Mouse (Mus musculus) stomach, embryonic 16.5 days (tissue): Measurements from ENCODE around the gene Fam122a. TPM values are rescaled to one million over a fixed set of nuclear protein-coding genes. Genes with fewer than 3 reads are reported as not detected.

Source experiments
- ATAC-seq: fragments of 200-750 bp; cut with Nextera tagmentation; 2 replicates; pipeline ENCODE4 v1.8.0; 2017; ENCODE audit warnings: moderate number of reproducible peaks, moderate TSS enrichment; ENCODE audit not compliant: insufficient read depth, low FRiP score
- H3K27ac ChIP-seq: fragments of 300-500 bp; sonication (generic); 2 replicates; pipeline ENCODE4 v1.5.1; 2014; ENCODE audit warnings: low read length
- H3K27me3 ChIP-seq: fragments of 300-500 bp; sonication (generic); 2 replicates; pipeline ENCODE4 v1.6.1; 2014; ENCODE audit warnings: low read length, control low read depth, mixed read lengths; ENCODE audit not compliant: control insufficient read depth, insufficient read depth
- H3K36me3 ChIP-seq: fragments of 300-500 bp; sonication (generic); 2 replicates; pipeline ENCODE4 v1.6.1; 2014; ENCODE audit warnings: low read length; ENCODE audit not compliant: control insufficient read depth, insufficient read depth
- H3K4me1 ChIP-seq: fragments of 300-500 bp; sonication (generic); 2 replicates; pipeline ENCODE4 v1.6.1; 2014; ENCODE audit warnings: low read length, control low read depth, mixed read lengths; ENCODE audit not compliant: control insufficient read depth, insufficient read depth
- H3K4me2 ChIP-seq: fragments of 300-500 bp; sonication (generic); 2 replicates; pipeline ENCODE4 v1.6.1; 2014; ENCODE audit warnings: low read depth, low read length, mixed read lengths
- H3K4me3 ChIP-seq: fragments of 300-500 bp; sonication (generic); replicated peaks from 2 replicates; pipeline ENCODE4 v1.5.1; 2014; ENCODE audit warnings: mild to moderate bottlenecking, low read length
- H3K9ac ChIP-seq: fragments of 300-500 bp; sonication (generic); 2 replicates; pipeline ENCODE4 v1.6.1; 2014; ENCODE audit warnings: low read length
- H3K9me3 ChIP-seq: fragments of 300-500 bp; sonication (generic); replicated peaks from 2 replicates; pipeline ENCODE4 v1.6.1; 2016; ENCODE audit warnings: low read length, control low read depth; ENCODE audit not compliant: control insufficient read depth
- WGBS: fragments of 180-500 bp; shearing (Covaris S2); extraction: QIAGEN DNeasy Blood & Tissue Kit; methylation state at CpG from one replicate; pipeline ENCODE4 v1.1.7; 2014; 5-methylcytosine and 5-hydroxymethylcytosine counted together
- polyA plus RNA-seq: library from polyadenylated mRNA; unstranded; fragments of >200 nt; fragmentation: Nextera tagmentation; extraction: Ambion mirVana; gene quantifications from 2 replicates; pipeline ENCODE4 v1.2.1, GENCODE M21; 2015

Fam122a gene
- polyA plus RNA-seq, 1 experiment from 2014 or later = 37.6 TPM

GRCm38 (mm10) chr19:24514661-24515642 is 37.8 kb upstream of the Fam122a start:
- no peak overlapping the region for H3K4me3 ChIP-seq
- H3K4me1 ChIP-seq = no peaks in the 10 kb centered on the region; the same call in 1 of the 2 replicates
- no peak overlapping the region for H3K9ac ChIP-seq
- peak; percentile 86 for ATAC-seq
- H3K27me3 ChIP-seq = no peaks in the 10 kb centered on the region
- 67% methylated on average over 15 of the region's 15 CpGs for WGBS
- 0 out of 2 replicates have a peak overlapping the region, but pooled peaks have one; percentile 5 for H3K27ac ChIP-seq
- H3K36me3 ChIP-seq = no peaks in the 10 kb centered on the region
- H3K4me2 ChIP-seq = peak overlapping the region; percentile 22; the same call in 1 of the 2 replicates
- no peaks in the 10 kb centered on the region for H3K9me3 ChIP-seq

DNA sequence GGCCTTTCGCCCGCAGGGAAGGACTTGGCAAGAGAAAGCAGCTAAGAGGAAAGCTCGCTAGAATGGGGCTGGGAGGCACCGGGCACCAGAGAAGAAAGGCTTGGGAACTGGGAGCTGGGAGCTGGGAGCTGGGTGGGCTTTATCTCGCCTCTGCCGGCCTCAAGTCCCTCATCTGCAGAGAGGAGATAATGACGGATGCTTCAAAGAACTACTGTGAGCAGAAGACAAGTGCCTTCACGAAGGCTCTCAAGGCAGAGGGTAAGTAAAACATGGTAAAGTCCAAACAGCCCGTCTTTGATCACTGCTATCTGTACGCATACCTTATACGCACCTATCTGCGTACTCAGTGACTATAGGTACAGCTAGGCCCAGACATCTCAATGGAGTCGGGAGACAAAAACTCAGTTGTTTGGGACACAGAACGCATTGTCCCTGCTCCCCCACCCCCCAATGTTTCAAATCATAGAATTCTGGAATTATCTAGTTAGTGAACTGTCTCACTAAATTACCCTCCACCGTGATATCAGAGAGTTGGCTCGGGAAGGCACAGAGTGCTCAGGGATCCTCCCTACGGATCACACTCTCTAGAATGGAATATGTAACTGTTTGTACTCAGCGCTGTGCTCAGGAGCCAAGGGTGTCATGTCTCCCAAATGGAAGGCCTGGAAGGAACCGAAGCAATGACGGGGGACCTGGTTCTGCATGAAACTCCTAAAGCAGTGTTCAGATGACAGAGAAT is 36.1 kb upstream of the Fam122a start:
- Histone ChIP-seq H3K27ac (no peak overlapping the region), H3K9me3 (no peaks in the 10 kb centered on the region), H3K4me2 (no peak overlapping the region), H3K27me3 (no peaks in the 10 kb centered on the region), H3K36me3 (no peaks in the 10 kb centered on the region), H3K4me1 (no peaks in the 10 kb centered on the region; the same call in 1 of the 2 replicates), H3K9ac (no peak overlapping the region), H3K4me3 (no peak overlapping the region)
- WGBS = 74% methylated on average over 20 of the region's 20 CpGs
- ATAC-seq = no peak

GRCm38 (mm10) chr19:24511939-24512338 is 34.8 kb upstream of the Fam122a start:
- no peaks in the 10 kb centered on the region; the same call in 1 of the 2 replicates for H3K4me1 ChIP-seq
- no peak overlapping the region for H3K4me3 ChIP-seq
- no peaks in the 10 kb centered on the region for H3K36me3 ChIP-seq
- no peaks in the 10 kb centered on the region for H3K9me3 ChIP-seq
- H3K27ac ChIP-seq = no peak overlapping the region
- WGBS = 89% methylated on average over 7 of the region's 7 CpGs
- no peaks in the 10 kb centered on the region for H3K27me3 ChIP-seq
- H3K9ac ChIP-seq = no peak overlapping the region
- H3K4me2 ChIP-seq = no peak overlapping the region
- ATAC-seq = no peak

- WGBS = 87% methylated on average over 6 of the region's 6 CpGs
Measured at GRCm38 (mm10) chr19:24509391-24509790, 32.2 kb upstream of the Fam122a start.

DNA sequence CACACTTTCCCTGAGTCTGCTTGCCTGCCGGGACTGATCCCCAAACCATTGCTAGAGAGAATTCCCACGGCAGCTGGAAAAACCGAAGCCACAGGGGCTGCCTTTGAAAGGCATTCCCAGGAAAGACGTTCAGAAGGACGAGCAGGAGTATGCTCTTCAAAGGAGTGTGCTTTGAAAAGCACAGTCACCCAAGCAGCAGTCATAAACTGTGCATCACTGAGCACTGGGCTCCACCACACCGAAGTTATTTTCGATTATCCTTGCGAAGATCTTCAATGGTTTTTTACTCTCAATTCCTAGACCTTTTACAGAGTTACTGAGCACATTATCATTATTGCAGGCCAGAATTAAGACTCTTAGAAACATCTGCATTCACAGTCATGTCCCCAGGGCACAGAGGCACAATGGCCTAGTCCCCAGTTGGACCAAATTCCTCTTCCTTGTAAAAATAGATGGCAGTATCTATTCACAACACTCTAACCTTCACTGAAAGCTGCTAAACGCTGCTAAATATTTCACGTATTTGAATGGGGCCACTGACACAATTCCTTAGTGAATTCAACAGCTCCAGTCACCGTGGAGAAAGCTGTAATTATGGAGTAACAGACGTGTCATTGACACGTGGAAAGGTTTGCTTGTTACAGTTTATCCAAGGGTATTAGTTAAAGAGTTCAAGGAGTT is 31.1 kb upstream of the Fam122a start:
- Histone ChIP-seq H3K36me3 (no peaks in the 10 kb centered on the region), H3K4me1 (no peaks in the 10 kb centered on the region; the same call in 1 of the 2 replicates), H3K9ac (no peak overlapping the region), H3K27me3 (no peaks in the 10 kb centered on the region), H3K27ac (no peak overlapping the region), H3K4me3 (no peak overlapping the region), H3K9me3 (no peaks in the 10 kb centered on the region), H3K4me2 (no peak overlapping the region)
- 69% methylated on average over 13 of the region's 13 CpGs for WGBS
- ATAC-seq = no peak

More at GRCm38 (mm10) chr19:24509391-24509790, 32.2 kb upstream of the Fam122a start:
- H3K27ac ChIP-seq = no peak overlapping the region
- H3K4me2 ChIP-seq = no peak overlapping the region
- H3K4me3 ChIP-seq = no peak overlapping the region
- no peak for ATAC-seq
- H3K4me1 ChIP-seq = no peaks in the 10 kb centered on the region; the same call in 1 of the 2 replicates
- no peak overlapping the region for H3K9ac ChIP-seq
- no peaks in the 10 kb centered on the region for H3K27me3 ChIP-seq
- H3K36me3 ChIP-seq = no peaks in the 10 kb centered on the region
- H3K9me3 ChIP-seq = no peaks in the 10 kb centered on the region

GRCm38 (mm10) chr19:24502736-24503421 is 25.7 kb upstream of the Fam122a start:
- Histone ChIP-seq H3K4me3 (no peak overlapping the region), H3K27ac (no peak overlapping the region), H3K9ac (no peak overlapping the region), H3K9me3 (no peaks in the 10 kb centered on the region), H3K27me3 (no peaks in the 10 kb centered on the region), H3K4me2 (no peak overlapping the region), H3K36me3 (no peaks in the 10 kb centered on the region), H3K4me1 (no peaks in the 10 kb centered on the region)
- no peak for ATAC-seq
- 83% methylated on average over 10 of the region's 10 CpGs for WGBS

- H3K4me2 ChIP-seq = no peak overlapping the region
- H3K4me3 ChIP-seq = no peak overlapping the region
- no peak overlapping the region for H3K9ac ChIP-seq
- ATAC-seq = no peak
- H3K27me3 ChIP-seq = no peaks in the 10 kb centered on the region
- no peaks in the 10 kb centered on the region for H3K36me3 ChIP-seq
- no peak overlapping the region for H3K27ac ChIP-seq
- no peaks in the 10 kb centered on the region for H3K9me3 ChIP-seq
- H3K4me1 ChIP-seq = no peaks in the 10 kb centered on the region
Measured at GRCm38 (mm10) chr19:24501525-24501924, 24.4 kb upstream of the Fam122a start.

DNA sequence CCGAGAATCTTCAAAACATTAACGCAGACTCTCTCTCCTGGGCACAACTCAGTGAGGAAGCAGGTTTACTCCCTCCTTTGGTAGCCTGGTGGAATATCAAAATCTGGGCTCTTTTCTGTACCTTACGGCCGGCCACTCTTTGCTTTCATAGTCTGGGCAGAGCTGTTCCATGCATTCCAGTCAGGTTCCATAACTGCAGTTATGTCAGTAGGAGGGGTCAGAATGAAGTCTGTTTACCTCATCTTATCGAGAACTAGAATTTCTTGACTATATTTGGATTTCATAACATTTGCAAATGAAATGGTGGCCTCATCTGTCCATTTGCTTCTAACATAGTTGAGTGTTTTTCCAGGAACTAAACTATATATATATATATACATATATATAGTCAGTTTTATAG is 23.3 kb upstream of the Fam122a start:
- Histone ChIP-seq H3K36me3 (no peaks in the 10 kb centered on the region), H3K27ac (no peak overlapping the region), H3K9ac (no peak overlapping the region), H3K9me3 (no peaks in the 10 kb centered on the region), H3K27me3 (no peaks in the 10 kb centered on the region), H3K4me1 (no peaks in the 10 kb centered on the region), H3K4me3 (no peak overlapping the region), H3K4me2 (no peak overlapping the region)
- 76% methylated on average over 5 of the region's 5 CpGs for WGBS
- ATAC-seq = no peak
